Mouse (Mus musculus): ENCODE results near the gene Plpp7.

Gene Plpp7

DNA sequence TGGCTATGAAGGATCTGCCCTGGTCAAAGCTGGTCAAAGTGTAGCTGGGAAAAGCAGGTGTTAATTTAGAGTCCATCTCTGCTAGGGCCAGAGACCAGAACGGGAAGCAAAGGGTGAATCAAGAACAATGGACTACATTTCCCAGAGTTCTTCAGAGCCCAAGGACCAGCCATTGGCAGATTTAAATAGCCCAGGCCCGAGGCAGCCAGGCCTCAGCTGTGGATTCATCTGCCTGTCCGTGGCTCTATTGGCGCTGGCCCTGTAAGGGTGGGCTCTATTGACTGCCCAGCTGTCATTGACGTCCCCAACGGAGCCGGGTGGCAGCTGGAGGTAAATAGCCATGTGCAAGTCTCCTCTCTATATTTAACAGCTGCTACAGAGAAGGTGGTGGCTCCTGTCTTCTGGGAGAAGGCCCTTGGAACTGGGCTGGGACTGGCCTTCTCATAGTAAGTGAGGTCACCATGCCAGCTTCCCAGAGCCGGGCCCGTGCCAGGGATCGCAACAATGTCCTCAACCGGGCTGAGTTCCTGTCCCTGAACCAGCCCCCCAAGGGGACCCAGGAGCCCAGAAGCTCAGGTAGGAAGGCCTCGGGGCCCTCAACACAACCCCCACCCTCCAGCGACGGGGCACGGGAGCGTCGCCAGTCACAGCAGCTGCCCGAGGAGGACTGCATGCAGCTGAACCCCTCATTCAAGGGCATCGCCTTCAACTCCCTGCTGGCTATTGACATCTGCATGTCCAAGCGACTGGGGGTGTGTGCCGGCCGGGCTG is at the start of gene Plpp7:
Gene Plpp7 (plus strand): TSS at position 178 of the 771 bp plus-strand sequence.
- peak; percentile 69 for DNase-seq

DNA sequence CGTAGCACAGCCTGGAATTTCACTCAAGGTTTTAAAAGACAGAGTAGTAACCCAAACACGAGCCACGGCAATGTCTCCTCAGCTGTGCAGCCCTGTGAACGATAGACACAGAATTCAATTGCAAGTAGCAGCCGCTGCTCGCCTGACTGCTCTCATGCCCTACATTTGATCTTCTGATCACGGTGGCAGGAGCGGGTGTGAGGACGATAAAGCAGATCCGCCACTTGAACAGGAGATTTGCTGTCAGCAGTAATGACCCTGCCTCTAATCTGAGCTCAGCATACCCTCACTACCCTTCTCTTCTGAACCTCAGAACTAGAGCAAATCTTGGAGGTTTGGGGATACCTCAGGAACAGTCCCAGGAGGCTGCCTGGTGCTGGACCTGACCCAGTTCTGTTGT is 49.3 kb upstream of the Plpp7 start:
- no peak for DNase-seq

DNA sequence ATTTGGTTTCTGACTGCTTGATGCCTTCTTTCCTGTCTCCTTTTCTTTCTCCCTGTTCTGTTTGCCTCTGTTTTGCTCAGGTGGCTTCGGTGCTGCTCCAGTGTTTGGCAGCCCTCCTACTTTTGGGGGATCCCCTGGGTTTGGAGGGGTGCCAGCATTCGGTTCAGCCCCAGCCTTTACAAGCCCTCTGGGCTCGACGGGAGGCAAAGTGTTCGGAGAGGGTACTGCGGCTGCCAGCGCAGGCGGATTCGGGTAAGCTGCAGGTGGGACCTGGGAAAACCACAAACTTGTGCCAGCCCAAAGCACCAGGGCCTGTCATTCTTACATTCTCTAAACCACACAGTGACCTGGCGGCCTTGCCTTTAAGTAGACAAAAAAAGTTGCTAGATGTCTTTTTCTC is 48.0 kb upstream of the Plpp7 start:
- DNase-seq = no peak

GRCm38 (mm10) chr2:32051791-32052190 is 43.5 kb upstream of the Plpp7 start:
- no peak for DNase-seq

- DNase-seq = no peak
Observed at GRCm38 (mm10) chr2:32052418-32052817, 42.9 kb upstream of the Plpp7 start.

DNA sequence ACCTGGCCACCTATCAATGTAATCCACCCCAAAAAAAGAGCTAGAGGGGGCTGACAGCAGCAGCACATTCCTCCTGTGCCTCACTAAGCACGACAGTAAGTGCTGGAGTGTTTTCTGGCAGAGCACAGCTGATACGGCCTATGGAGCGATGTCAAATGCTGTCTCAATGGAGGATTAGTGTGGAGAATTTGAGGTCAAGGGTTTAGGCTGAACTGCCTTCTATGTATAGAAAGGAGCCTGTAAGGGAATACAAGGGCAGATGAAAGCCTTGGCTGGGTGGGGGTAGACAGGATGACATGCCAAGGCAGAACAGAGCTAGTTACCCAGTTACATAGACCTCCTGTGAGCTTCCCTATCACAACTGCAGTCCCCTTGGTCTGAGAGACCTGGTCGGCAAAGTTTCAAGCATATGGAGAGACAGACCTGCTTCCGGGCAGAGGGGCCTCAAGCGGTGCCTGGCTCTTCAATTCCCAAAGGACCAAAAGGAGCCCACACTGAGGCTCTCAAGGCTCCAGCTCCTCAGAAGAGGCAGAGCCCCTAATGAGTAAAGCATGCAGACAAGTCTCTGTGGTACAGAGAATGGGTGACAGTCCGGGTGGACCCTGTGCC is 39.9 kb upstream of the Plpp7 start:
- DNase-seq = no peak

- no peak for DNase-seq
Observed at GRCm38 (mm10) chr2:32056524-32056923, 38.8 kb upstream of the Plpp7 start.

DNA sequence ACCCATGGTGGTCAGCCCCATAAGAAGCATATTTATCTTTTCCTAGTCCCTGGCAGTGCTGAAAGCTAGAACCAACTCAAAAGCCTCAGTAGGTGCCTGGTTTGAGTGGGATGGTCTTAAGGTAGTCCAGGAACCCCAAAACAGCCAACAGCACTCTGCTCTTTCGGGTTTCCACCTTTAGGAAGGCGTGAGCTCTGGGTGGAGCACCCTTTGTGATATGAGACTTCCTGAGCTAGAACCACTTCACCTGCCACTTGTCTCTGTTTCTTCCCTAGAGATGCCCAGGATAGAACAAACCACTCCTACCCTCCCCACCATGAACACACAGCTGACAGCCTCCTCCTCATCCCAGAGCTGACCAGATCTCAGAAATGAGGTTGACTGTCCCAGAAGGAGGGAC is 38.0 kb upstream of the Plpp7 start:
- no peak for DNase-seq

GRCm38 (mm10) chr2:32057794-32058193 is 37.5 kb upstream of the Plpp7 start:
- no peak for DNase-seq

GRCm38 (mm10) chr2:32058241-32058640 is 37.1 kb upstream of the Plpp7 start:
- DNase-seq = no peak

- no peak for DNase-seq
Observed at GRCm38 (mm10) chr2:32058716-32059115, 36.6 kb upstream of the Plpp7 start.

- no peak for DNase-seq
Observed at GRCm38 (mm10) chr2:32059613-32060012, 35.7 kb upstream of the Plpp7 start.

- DNase-seq = no peak
Observed at GRCm38 (mm10) chr2:32060228-32060805, 35.0 kb upstream of the Plpp7 start.

DNA sequence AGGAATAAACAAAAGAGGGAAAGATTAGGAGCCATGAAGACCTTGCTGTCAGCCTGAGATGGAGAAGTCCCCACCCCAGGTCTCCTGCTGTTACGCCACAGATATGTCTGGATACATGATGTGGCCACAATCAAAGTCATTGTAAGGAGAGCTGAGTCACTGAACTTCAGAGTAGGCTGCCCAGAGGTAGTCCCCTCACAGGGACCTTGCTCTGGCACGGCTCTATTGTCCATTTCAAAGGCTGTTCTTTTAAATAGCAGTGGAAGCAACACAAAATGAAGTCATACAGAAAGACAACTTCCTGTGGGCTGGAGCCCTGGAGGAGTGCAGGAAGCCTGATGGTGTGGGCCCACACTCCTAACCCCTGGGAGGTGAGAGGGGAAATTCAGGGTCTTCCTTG is 34.1 kb upstream of the Plpp7 start:
- no peak for DNase-seq

GRCm38 (mm10) chr2:32061722-32062505 is 33.4 kb upstream of the Plpp7 start:
- DNase-seq = no peak

DNA sequence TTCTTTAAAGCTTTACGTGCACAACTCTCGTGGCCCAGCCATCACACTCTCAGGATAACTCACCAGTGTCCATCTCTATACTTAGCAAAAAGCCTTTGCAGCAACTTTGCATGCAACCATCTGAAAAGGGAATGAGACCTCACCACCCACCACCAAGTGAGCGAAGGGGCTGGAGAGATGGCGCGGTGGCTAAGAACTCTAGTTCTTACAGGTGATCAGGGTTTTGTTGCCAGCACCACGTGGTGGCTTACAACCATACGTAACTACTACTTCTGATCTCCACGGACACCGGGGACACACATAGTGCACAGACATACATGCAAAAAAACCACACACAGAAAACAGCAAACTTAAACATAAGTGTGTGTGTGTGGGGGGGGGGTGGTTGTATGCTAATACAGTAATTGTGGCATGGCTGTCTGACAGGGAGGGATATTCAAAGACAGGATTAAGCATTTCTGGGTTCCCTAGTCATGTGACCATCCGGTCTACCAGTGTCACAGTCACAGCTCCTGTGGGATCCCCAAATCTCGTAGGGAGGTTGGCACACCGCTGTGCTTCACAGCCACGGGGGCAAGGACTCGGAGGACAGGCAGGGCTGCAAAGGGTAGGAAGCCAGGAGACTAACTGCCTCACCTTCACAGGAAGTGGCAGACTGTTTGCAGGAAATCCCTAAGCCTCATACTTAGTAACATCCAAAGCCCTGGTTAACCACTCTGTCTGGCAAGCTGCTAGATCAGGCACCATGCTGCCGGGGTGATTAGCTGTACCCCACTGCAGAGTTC is 32.5 kb upstream of the Plpp7 start:
- no peak for DNase-seq

DNA sequence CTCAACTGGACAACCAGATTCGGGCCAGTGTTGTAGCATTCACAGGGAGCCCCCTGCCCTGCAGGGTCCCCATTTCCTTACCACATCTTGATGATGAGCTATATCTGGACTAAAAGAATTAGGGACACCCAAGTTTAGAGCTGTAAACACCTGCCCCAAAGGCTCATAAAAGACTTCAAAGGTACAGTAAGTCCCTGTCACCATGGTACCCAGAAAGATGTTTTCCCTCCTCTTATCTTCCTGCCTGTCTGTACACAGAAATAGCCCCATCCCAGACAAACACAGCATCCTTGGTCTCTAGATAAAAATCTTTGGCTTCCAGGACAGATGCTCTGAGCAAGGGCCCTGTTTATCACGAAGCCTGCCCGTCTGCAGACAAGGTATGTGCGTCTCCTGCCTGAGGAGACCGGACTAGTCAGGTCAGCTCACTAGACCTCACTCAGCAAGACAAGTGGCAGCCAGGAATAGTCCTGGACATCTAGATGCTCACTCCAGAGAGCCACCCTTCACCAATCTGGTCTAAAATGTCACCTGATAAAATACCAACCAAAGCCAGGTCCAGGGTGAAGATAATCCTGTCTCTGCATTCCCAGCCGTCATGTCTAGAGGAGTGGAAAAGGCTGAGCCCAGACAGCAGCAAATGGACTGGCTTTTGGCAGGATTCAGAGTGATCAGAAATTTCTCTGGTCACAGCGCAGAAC is 31.7 kb upstream of the Plpp7 start:
- DNase-seq = no peak

GRCm38 (mm10) chr2:32064913-32065312 is 30.4 kb upstream of the Plpp7 start:
- no peak for DNase-seq

DNA sequence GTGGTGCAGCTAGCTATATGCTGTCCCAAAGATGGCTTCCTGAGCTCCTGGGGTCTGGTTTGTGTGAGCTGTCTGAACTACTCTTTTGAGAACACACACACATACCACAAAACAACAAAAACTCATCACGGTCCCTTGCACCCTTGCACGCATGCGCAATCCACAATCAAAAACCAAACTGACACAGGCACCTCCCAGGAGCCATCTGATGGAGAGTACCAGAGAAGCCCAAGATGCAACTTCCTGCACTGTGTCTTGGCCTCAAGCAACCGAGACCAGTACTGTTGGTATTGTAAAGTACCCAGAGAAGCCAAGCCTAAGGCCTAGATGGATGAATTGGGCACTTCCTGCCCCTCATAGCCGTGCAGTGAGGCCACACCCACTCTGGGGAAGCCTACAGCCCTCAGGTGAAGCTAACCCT is 29.9 kb upstream of the Plpp7 start:
- no peak for DNase-seq

DNA sequence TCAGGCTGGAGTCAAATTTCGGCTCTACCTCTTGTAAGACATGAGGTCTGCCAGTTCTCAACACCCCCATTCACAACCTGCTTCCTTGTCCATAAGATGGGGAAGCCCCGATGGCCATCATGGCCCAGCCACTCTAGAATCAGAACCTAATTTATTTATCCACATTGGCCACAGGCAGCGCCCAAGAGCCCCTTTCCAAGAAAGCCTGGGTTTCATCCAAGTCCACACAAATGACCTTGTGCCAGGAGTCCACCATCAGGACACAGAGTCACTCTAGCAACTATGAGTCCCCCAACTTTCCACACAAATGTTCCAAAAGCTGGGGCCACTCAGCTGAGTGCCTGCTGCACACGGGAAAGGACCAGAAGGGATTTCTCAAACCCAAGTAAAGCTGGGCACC is 29.3 kb upstream of the Plpp7 start:
- DNase-seq = no peak

- DNase-seq = no peak
Observed at GRCm38 (mm10) chr2:32068811-32069607, 26.3 kb upstream of the Plpp7 start.
